Mouse (Mus musculus): ENCODE measurements around the gene Qtrt2.

Qtrt2 gene

GRCm38 (mm10) chr16:43816321-43816720 is 110.3 kb downstream of the Qtrt2 start:
- no peak for DNase-seq (ENCODE audit: low spot score)

- DNase-seq (ENCODE audit: low spot score), result no peak
These were observed 112.0 kb downstream of the Qtrt2 start for GRCm38 (mm10) chr16:43814644-43815043.

Data from urinary bladder, postnatal 10 days (tissue).